Mouse (Mus musculus) mouse embryonic stem cell (cell line): ENCODE measurements around the gene Eps8.
"Not testable (repeated sequence)": the region's sequence is repeated elsewhere in the genome, so short reads cannot be mapped to it uniquely, and the experiment has no call there.

Experiments used
- in situ Hi-C, 2 experiments: fragments of 300-500 bp; cut with MboI; formaldehyde crosslinking; loops; 1 replicate in 1 of 2; 3 replicates in 1 of 2; pipeline ENCODE4 v1.14.3; 2019 to 2020; ENCODE audit warnings: low sequenced_read_pairs in 2 of 2, low pct_unique_long_range_greater_than_20kb in 1 of 2, mixed read lengths in 1 of 2; ENCODE audit not compliant: unreplicated experiment in 1 of 2

The Eps8 gene

GRCm38 (mm10) chr6:137503462-137503861 is 151.2 kb downstream of the Eps8 start:
- in situ Hi-C loops, result no loop called here

GRCm38 (mm10) chr6:137503009-137503408 is 151.7 kb downstream of the Eps8 start:
- in situ Hi-C loops, result no loop called here

DNA sequence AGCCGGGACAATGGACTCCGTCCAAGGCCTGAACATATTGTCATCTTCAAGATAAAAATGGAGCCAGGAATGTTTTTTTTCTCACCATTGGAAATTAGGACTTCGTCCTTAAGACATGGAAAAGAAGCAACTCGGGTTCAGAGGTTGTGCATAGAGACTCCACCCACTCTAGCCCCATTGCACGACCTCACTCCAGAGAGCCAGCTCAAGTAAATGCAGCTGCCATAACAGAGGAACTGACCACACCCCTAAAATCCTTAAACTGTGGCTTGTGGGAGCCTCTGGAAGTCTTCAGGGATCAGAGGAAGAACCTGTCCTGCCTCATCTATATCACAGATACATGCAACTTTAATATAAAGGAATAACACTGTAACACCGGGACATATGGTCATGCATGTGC is 155.9 kb downstream of the Eps8 start:
- in situ Hi-C loops, result no loop called here

DNA sequence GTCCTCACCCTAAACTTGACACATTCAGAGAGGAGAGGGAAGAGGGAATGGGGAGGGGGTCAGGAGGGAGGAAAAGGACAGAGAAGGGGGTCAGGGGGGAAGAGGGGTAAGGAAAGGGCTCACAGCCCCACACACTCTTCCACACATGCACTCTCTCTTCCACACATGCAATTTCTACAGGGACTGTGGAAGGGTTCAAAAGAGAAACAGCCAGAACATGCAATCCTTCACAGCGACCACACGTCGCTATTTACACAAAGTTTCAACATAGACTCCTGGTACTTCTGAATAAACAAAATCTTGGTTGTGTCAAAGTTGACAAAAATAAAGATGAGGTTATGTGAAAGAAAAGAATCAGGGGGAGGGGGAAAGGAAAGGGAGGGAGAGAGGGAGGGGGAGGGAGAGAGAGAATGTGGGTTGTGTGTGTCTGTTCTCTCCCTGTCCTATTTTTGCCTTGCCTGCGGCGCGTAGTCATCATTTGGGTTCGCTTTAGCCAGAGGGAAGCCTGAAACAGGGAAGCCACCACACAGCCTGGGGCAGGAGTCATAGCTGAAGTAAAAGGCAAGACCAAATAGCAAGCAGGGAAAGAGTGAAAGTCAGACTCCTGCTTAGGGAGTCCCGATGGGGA is 157.4 kb downstream of the Eps8 start:
- in situ Hi-C loops, result no loop called here

- in situ Hi-C loops, result no loop called here
These were observed 158.1 kb downstream of the Eps8 start for GRCm38 (mm10) chr6:137496562-137496961.

GRCm38 (mm10) chr6:137495233-137495632 is 159.4 kb downstream of the Eps8 start:
- in situ Hi-C loops, result no loop called here

DNA sequence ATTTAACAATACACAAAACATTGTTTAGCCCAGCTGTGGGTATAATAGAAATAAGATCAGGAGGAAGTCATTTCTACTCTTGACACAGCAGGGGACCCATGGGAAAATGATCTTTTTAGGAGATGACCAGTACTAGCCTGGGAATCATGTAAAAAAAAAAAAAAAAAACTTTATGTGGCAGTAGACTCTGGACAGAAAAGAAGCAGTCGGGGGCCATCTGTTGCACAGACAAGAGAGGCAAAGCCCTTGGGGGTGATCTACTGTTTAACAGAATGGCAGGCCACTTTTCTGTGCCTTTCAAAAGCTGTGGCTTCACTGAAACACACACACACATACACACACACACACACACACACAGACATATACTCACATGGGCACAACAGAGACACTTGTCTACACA is 159.9 kb downstream of the Eps8 start:
- in situ Hi-C loops, result no loop called here

GRCm38 (mm10) chr6:137494136-137494475 is 160.6 kb downstream of the Eps8 start:
- in situ Hi-C loops, result no loop called here

DNA sequence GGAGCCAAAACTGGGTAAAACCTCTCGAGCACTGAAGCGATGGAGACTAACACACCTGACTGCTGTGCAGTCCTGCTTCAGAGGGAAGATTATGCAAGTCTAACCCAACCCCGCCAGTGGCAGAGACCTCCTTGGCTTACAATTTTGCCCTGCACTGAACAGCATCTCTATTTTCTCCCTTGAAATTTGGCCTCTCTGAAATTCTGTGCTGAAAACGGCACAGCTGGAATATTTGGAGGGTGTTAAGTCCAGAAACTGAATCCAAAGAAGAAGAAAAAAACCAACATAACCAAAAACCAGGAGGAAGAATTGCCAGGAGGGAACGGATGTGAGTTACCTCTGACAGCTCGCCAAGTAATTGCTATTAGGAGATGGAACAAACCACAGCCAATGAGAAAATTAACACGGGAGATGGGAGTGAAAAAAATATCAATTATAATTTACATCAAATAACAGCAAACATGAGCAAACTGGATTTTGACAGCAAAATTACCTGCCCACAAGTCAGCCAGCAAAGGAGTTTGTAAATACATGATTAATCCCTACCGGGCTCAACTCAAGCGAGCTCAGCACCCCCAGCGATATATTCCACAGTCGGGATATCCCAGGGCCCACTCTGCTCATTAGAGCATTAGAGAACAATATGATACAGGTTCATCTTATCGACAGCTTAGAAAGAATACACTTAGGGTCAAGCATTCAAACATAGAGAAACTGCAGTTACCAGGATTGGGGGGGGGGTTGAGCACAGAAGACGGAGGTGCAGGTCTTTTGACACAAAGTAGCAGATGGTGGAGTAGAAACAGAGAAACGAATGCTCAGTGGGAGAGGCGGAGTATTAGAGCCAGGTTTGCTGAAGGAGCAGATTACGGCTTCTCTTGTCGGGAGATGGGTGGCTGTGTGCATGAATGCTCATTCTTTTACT is 161.2 kb downstream of the Eps8 start:
- in situ Hi-C loops, result no loop called here

- in situ Hi-C loops, result no loop called here
These were observed 162.1 kb downstream of the Eps8 start for GRCm38 (mm10) chr6:137492582-137492981.

GRCm38 (mm10) chr6:137491659-137492058 is 163.0 kb downstream of the Eps8 start:
- in situ Hi-C loops, result no loop called here

DNA sequence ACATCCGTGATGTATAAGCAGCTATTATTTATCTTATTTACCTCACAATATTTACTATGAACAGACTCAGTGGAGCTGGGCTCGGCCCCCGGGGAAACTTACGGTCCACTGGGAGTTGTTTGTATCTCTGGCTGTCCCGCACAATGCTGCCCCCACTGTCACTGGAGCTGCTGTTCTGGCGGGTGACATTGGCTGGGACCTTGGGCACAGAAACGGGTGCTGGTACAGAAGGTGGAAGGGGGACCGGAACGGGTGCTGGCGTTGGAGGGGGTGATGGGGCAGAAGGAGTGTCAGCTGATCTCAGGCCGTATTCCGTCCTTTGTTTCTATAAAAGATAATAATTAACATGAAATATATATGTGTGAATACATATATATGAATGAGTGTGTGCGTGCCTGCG is 164.6 kb downstream of the Eps8 start:
- in situ Hi-C loops, result no loop called here

GRCm38 (mm10) chr6:137487443-137487842 is 167.2 kb downstream of the Eps8 start:
- in situ Hi-C loops, result no loop called here

DNA sequence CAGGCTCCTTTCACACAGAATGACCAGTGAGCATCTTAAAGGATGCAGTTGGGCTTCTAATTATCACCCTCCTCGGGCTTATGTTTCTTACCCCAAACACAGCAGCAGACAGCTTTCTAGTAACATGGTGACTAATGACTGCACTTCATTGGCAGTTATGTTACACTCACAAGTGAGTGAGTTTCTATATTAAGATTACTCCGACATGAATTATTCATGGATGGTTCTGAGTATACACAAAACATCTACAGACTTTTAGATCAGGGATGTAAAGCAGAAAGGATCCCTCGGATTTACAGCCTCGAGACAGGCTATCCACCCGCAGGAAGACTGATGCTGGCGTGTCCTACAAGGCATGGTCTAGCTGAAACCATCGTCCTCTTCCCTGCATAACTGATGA is 171.8 kb downstream of the Eps8 start:
- in situ Hi-C loops, result no loop called here

GRCm38 (mm10) chr6:137475695-137476094 is 179.0 kb downstream of the Eps8 start:
- in situ Hi-C loops, result not testable (repeated sequence)

DNA sequence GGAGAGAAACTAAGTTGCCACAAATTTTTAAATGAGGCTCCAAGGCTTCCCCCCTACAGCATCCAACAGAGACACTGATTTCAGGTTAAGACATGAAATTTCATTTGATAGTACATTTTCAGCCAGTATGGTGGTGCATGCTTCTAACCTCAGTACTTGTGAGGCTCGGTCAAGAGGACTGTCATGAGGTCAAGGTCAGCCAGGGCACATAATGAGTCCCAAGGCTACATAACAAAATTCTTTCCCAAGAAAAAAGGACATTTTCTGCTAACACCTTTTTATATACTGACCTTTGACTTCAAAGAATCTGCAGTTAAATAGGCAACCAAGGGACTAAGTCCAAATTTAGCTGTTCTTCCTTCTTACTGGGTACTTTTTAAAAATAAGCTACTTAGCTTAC is 181.2 kb downstream of the Eps8 start:
- in situ Hi-C loops, result loop anchor here in 1 of 2 experiments (25.0 kb wide), 1 partner anchor 264 kb away; the partner anchor contains the start of gene Strap

DNA sequence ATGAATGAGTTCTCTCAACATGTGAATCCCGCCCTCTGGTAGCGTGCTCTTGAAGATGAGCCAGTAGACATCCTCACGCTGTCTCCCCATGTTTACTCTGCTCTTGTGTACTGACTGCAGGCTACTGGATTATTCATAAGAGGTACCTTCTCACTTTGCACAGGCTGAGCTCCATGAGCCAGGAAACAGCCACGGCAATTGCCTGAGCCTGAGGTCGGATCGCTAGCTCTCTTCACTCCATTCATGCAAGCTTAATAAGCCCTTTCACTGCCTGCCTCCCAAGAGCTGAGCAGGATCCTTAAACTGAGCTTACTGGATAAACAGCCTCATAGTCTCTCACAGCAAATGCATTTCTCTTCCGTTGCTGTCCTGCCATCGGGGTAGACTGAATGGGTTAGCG is 182.5 kb downstream of the Eps8 start:
- in situ Hi-C loops, result loop anchor here in 1 of 2 experiments (25.0 kb wide), 1 partner anchor 265 kb away; the partner anchor contains the start of gene Strap

DNA sequence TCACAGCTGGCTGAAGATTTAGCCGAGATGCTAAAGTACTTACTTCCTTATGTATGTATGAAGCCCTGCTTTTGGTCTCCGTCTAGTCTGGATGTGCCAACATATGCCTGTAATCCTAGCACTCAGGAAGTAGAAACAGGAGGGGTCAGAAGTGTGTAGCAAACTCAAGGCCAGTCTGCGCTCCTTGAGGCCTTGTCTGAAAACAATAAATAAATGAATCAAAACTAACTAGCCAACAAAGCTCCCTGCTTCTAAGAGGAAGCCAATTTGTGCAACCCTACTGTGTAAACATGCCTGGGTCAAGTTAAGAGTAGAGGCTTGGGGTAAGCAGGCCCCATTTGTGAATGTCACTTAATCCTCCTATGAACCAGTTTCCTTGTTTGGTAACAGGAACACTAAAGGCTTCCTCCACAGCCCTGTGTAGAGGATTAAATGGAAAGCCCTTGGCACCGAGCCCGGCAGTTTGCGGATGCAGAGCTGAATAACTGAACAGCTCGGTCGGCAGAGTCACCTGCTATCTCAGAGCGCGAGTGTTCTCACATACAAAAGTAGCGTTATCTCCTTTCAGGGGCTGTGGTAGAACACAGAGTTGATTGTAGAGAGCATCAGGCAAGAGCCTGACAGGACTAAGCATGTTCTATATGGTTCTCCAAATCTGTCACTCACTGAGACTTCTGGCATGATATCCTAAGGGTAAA is 183.6 kb downstream of the Eps8 start:
- in situ Hi-C loops, result loop anchor here in 1 of 2 experiments (25.0 kb wide), 1 partner anchor 266 kb away; the partner anchor contains the start of gene Strap

GRCm38 (mm10) chr6:137469541-137469940 is 185.1 kb downstream of the Eps8 start:
- in situ Hi-C loops, result loop anchor here in 1 of 2 experiments (25.0 kb wide), 1 partner anchor 268 kb away; the partner anchor contains the start of gene Strap
